Mouse (Mus musculus): Measurements from ENCODE around the gene Tent5b.

DNA sequence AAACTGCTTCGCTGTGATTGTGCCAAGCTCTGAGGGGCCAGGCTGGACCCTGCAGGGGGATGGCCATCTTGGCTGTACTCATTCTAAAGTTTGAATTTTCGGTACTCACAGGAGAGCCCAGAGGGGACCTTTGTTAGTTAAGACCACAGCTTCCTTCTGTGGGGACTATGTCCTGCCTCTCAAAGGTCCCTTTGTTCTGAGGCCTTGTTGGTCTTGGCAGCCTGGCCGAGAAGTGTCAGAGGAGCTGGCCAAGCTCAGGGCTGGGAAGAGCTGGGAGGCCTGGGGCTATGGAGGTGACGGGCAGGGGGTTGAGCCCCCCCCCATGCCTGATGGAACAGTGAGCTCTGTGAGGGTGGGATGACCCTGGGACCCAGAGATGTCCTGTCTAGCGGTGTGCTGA lies 36.8 kb upstream of the Tent5b start:
- no peak for TF ChIP-seq CTCF (IDR thresholded peaks at IDR 0.05; ENCODE audit: control insufficient read depth, insufficient read depth, insufficient read length)
- TF ChIP-seq USF1 (IDR thresholded peaks at IDR 0.05; ENCODE audit: low read depth) = no peak
- no peak for TF ChIP-seq CEBPB (IDR thresholded peaks at IDR 0.05; ENCODE audit: low read depth)
- TF ChIP-seq FOSL1 (IDR thresholded peaks at IDR 0.05; ENCODE audit: insufficient read depth, low read length, poor library complexity, severe bottlenecking) = no peak
- no peak for TF ChIP-seq MYOG (IDR thresholded peaks at IDR 0.05; ENCODE audit: control insufficient read depth, extremely low read depth, insufficient read length)
- no peak for TF ChIP-seq MYOD1 (IDR thresholded peaks at IDR 0.05; ENCODE audit: control insufficient read depth, insufficient read length, low read depth)

All from C2C12 (cell line).